In genomic region chr14:7818463-7819121, GRCm38 (mm10) we compare ENCODE assay signal across 8 mouse cellular contexts. TPM values are rescaled to one million over a fixed set of nuclear protein-coding genes. Genes with fewer than 3 reads are reported as not detected.
DNase-seq lines count a peak whose midpoint lies in the region; ATAC-seq and TF ChIP-seq lines count a peak whose summit lies in the region.

No protein-coding gene starts in this region.

- H3K27me3 ChIP-seq in forebrain, embryonic 10.5 days (ENCODE audit: poor library complexity, severe bottlenecking), result no peaks in the 10 kb centered on the region
- H3K27me3 ChIP-seq in liver, embryonic 14.5 days (ENCODE audit: control insufficient read depth, insufficient read depth, low read length), result peaks cover 11% of the 10 kb centered on the region

- H3K36me3 ChIP-seq in forebrain, embryonic 10.5 days (replicated peaks), result peaks cover 6% of the 10 kb centered on the region
- no peaks in the 10 kb centered on the region for H3K36me3 ChIP-seq in liver, embryonic 14.5 days (replicated peaks; ENCODE audit: control insufficient read depth, insufficient read depth, low read depth)

- peak overlapping the region; percentile 45 for H3K9ac ChIP-seq in liver, embryonic 14.5 days (replicated peaks)

- WGBS in forebrain, embryonic 10.5 days, result under 1% methylated on average over 36 of the region's 36 CpGs
- WGBS in liver, embryonic 14.5 days (ENCODE audit: insufficient replicate concordance), result under 1% methylated on average over 36 of the region's 36 CpGs
- WGBS in olfactory bulb, adult 2 months, result 1% methylated on average over 36 of the region's 36 CpGs

- peak; percentile 28 for DNase-seq in ovary, postnatal 36 days (ENCODE audit: low spot score)
- no peak for DNase-seq in ovary, postnatal 14 days (ENCODE audit: low spot score)
- DNase-seq in adrenal gland, postnatal 14 days, result peak; percentile 41
- DNase-seq in forebrain, embryonic 10.5 days (ENCODE audit: extremely low spot score, low spot score), result peak; percentile 42
- no peak for DNase-seq in liver, embryonic 14.5 days (ENCODE audit: low read depth in 3 of 3, low spot score in 3 of 3)
- no peak for DNase-seq in layer of hippocampus, postnatal 36 days

- no peak for TF ChIP-seq EP300 in liver, embryonic 14.5 days (IDR thresholded peaks at IDR 0.05; ENCODE audit: low read depth)

- TF ChIP-seq POLR2A in olfactory bulb, adult 2 months (IDR thresholded peaks at IDR 0.05; ENCODE audit: insufficient read depth, low read depth, low read length), result no peak

- peak; percentile 18 for ATAC-seq in inflammation-experienced regulatory T-cells, adult 6 months
- peak; percentile 15; the same call in 1 of the 2 replicates for ATAC-seq in liver, embryonic 14.5 days (ENCODE audit: insufficient read depth)

- peaks cover 56% of the 10 kb centered on the region for H3K4me1 ChIP-seq in forebrain, embryonic 10.5 days
- H3K4me1 ChIP-seq in liver, embryonic 14.5 days (replicated peaks; ENCODE audit: control insufficient read depth in 2 of 2, insufficient read depth in 2 of 2, low read length in 1 of 2), result 0 out of 4 replicates have a peak, but pooled peaks cover 0 to 8% of the 10 kb centered on the region in 2 experiments
- H3K4me1 ChIP-seq in olfactory bulb, adult 2 months (ENCODE audit: control insufficient read depth, insufficient read depth, low read length), result peaks cover 12% of the 10 kb centered on the region

- H3K4me3 ChIP-seq in forebrain, embryonic 10.5 days, result peak overlapping the region; percentile 78
- peak overlapping the region; percentile 56 to 60 for H3K4me3 ChIP-seq in liver, embryonic 14.5 days (ENCODE audit: insufficient read depth in 1 of 2, low read depth in 2 of 2, low read length in 2 of 2)
- peak overlapping the region; percentile 59 for H3K4me3 ChIP-seq in olfactory bulb, adult 2 months (ENCODE audit: insufficient read depth, low read depth, low read length)

- H3K4me2 ChIP-seq in liver, embryonic 14.5 days (ENCODE audit: low read depth), result peak overlapping the region; percentile 71

- no peaks in the 10 kb centered on the region for H3K9me3 ChIP-seq in forebrain, embryonic 10.5 days
- no peaks in the 10 kb centered on the region for H3K9me3 ChIP-seq in liver, embryonic 14.5 days (ENCODE audit: control insufficient read depth, low read length)

- peak overlapping the region; percentile 89 for H3K27ac ChIP-seq in forebrain, embryonic 10.5 days
- H3K27ac ChIP-seq in liver, embryonic 14.5 days, result no peak overlapping the region
- no peak overlapping the region for H3K27ac ChIP-seq in olfactory bulb, adult 2 months (ENCODE audit: insufficient read depth, low read depth, low read length)

- TF ChIP-seq CTCF in liver, embryonic 14.5 days (IDR thresholded peaks at IDR 0.05; ENCODE audit: low read depth), result no peak
- TF ChIP-seq CTCF in olfactory bulb, adult 2 months (IDR thresholded peaks at IDR 0.05; ENCODE audit: insufficient read depth, low read depth, low read length), result no peak

RNA-seq across cellular contexts. Expression of gene Flnb, which starts 0.8 kb away (rescaled TPM):
- 43.3 and 45.7 TPM in 2 replicates for total RNA-seq in adrenal gland, postnatal 14 days (2021)
- 22.9 and 24.2 TPM in 2 replicates for polyA plus RNA-seq in forebrain, embryonic 10.5 days (2016; fragmentation: Nextera tagmentation; extraction: Ambion mirVana)
- polyA plus RNA-seq in inflammation-experienced regulatory T-cells, adult 6 months (2017; shearing (Covaris generic)), result 10 to 100 TPM in 1 of 3 experiments, 1 to 10 TPM in 2; 5.4 to 11.4 (median 6.1) TPM
- 3.2 and 3.7 TPM in 2 replicates for polyA plus RNA-seq in liver, embryonic 14.5 days (2012; rRNA removed)
- 3.2 and 3.6 TPM in 2 replicates for polyA plus RNA-seq in liver, embryonic 14.5 days (2014; fragmentation: Nextera tagmentation; extraction: Ambion mirVana)
- polyA plus RNA-seq in olfactory bulb, adult 2 months (2012; ENCODE audit: insufficient read depth, insufficient read length, low replicate concordance, missing spikeins), result not detected in 2 replicates
- total RNA-seq in layer of hippocampus, postnatal 36 days (2021), result 10 to 100 TPM; 37.0 to 73.4 TPM

RNA-seq across cellular contexts. Expression of gene Gm26661, which starts 27.2 kb away (rescaled TPM):
- not detected in 2 replicates for total RNA-seq in adrenal gland, postnatal 14 days (2021)
- not detected in 2 replicates for polyA plus RNA-seq in forebrain, embryonic 10.5 days (2016; fragmentation: Nextera tagmentation; extraction: Ambion mirVana)
- polyA plus RNA-seq in inflammation-experienced regulatory T-cells, adult 6 months (2017; shearing (Covaris generic)), result not detected
- not detected in 2 replicates for polyA plus RNA-seq in liver, embryonic 14.5 days (2012; rRNA removed)
- not detected in 2 replicates for polyA plus RNA-seq in liver, embryonic 14.5 days (2014; fragmentation: Nextera tagmentation; extraction: Ambion mirVana)
- polyA plus RNA-seq in olfactory bulb, adult 2 months (2012; ENCODE audit: insufficient read depth, insufficient read length, low replicate concordance, missing spikeins), result not detected in 2 replicates
- total RNA-seq in layer of hippocampus, postnatal 36 days (2021), result not detected

Comparison
In these comparisons a context has a peak if more than half of its experiments do, and no peak if none do; other contexts are left out.
1. DNase-seq: peak in ovary, postnatal 36 days (single experiment), adrenal gland, postnatal 14 days (single experiment) and forebrain, embryonic 10.5 days (single experiment); none in ovary, postnatal 14 days (single experiment), liver, embryonic 14.5 days (0 of 3) and layer of hippocampus, postnatal 36 days (0 of 2).
2. Peak in every context shown above with its lines, with median percentiles within 50 percentile points of each other: H3K4me3 ChIP-seq.